Mouse (Mus musculus) kidney, embryonic 15.5 days (tissue): ENCODE results near the gene Prox1. TPM values are rescaled to one million over a fixed set of nuclear protein-coding genes. Genes with fewer than 3 reads are reported as not detected.

Source experiments
- ATAC-seq: fragments of 200-750 bp; cut with Nextera tagmentation; replicated peaks from 2 replicates; pipeline ENCODE4 v1.8.0; 2017; ENCODE audit warnings: moderate TSS enrichment; ENCODE audit not compliant: low FRiP score
- H3K27ac ChIP-seq: fragments of 300-500 bp; sonication (generic); 2 replicates; pipeline ENCODE4 v1.5.1; 2015; ENCODE audit warnings: mild to moderate bottlenecking, inconsistent platforms
- H3K27me3 ChIP-seq: fragments of 300-500 bp; sonication (generic); 2 replicates; pipeline ENCODE4 v1.6.1; 2015; ENCODE audit warnings: inconsistent platforms
- H3K36me3 ChIP-seq: fragments of 300-500 bp; sonication (generic); 2 replicates; pipeline ENCODE4 v1.6.1; 2015; ENCODE audit warnings: inconsistent platforms
- H3K4me1 ChIP-seq: fragments of 300-500 bp; sonication (generic); 2 replicates; pipeline ENCODE4 v1.6.1; 2015; ENCODE audit warnings: inconsistent platforms
- H3K4me2 ChIP-seq: fragments of 300-500 bp; sonication (generic); 2 replicates; pipeline ENCODE4 v1.6.1; 2015; ENCODE audit warnings: moderate library complexity, mild to moderate bottlenecking, inconsistent platforms
- H3K4me3 ChIP-seq: fragments of 300-500 bp; sonication (generic); replicated peaks from 2 replicates; pipeline ENCODE4 v1.5.1; 2015; ENCODE audit warnings: mild to moderate bottlenecking, inconsistent platforms
- H3K9ac ChIP-seq: fragments of 300-500 bp; sonication (generic); 2 replicates; pipeline ENCODE4 v1.6.1; 2015; ENCODE audit warnings: mild to moderate bottlenecking, inconsistent platforms
- H3K9me3 ChIP-seq: fragments of 300-500 bp; sonication (generic); replicated peaks from 2 replicates; pipeline ENCODE4 v1.6.1; 2016; ENCODE audit warnings: inconsistent platforms
- WGBS: fragments of 180-500 bp; shearing (Covaris S2); methylation state at CpG from one replicate; pipeline ENCODE4 v1.1.7; 2015; ENCODE audit warnings: mixed read lengths; 5-methylcytosine and 5-hydroxymethylcytosine counted together
- polyA plus RNA-seq: library from polyadenylated mRNA; unstranded; fragments of >200 nt; fragmentation: Nextera tagmentation; extraction: Ambion mirVana; gene quantifications from 2 replicates; pipeline ENCODE4 v1.2.1, GENCODE M21; 2015

The Prox1 gene
- polyA plus RNA-seq, 1 experiment from 2014 or later: 1.8 TPM

GRCm38 (mm10) chr1:190190231-190190965 lies 19.9 kb upstream of the Prox1 start:
- 30% methylated on average over 10 of the region's 10 CpGs for WGBS
- Histone ChIP-seq H3K36me3 (no peaks in the 10 kb centered on the region), H3K9me3 (no peaks in the 10 kb centered on the region), H3K9ac (no peak overlapping the region), H3K27ac (no peak overlapping the region), H3K27me3 (0 out of 2 replicates have a peak, but pooled peaks cover 5% of the 10 kb centered on the region), H3K4me2 (no peak overlapping the region), H3K4me3 (no peak overlapping the region), H3K4me1 (peaks cover 12% of the 10 kb centered on the region; the same call in 1 of the 2 replicates)
- no peak for ATAC-seq

DNA sequence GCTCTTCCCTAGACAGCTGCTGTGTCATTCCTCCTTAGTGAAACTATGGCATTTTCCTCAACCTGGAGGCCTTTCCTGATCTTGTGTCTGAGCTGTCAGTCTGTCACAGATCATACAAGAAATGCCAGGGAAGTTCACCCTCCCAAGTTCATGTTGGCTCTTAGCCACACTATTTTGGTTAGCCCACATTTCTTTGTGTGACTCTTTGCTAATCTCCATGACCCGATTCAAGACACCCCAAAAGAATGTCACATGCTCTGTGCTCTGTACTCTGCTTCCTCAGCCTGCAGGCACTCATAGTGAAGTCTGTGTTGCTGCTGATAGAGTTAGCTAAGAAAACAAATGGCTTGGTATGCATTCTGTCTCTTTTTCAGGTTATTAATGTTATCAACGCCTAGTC lies 18.6 kb upstream of the Prox1 start:
- no peak overlapping the region for H3K4me2 ChIP-seq
- WGBS: 78% methylated on average over 2 of the region's 2 CpGs
- H3K27ac ChIP-seq: no peak overlapping the region
- ATAC-seq: no peak
- H3K36me3 ChIP-seq: no peaks in the 10 kb centered on the region
- H3K9ac ChIP-seq: no peak overlapping the region
- H3K9me3 ChIP-seq: no peaks in the 10 kb centered on the region
- H3K4me3 ChIP-seq: no peak overlapping the region
- H3K27me3 ChIP-seq: 0 out of 2 replicates have a peak, but pooled peaks cover 5% of the 10 kb centered on the region
- H3K4me1 ChIP-seq: peaks cover 12% of the 10 kb centered on the region; the same call in 1 of the 2 replicates

GRCm38 (mm10) chr1:190186336-190186735 lies 15.8 kb upstream of the Prox1 start:
- WGBS: 86% methylated on average over 4 of the region's 4 CpGs
- Histone ChIP-seq H3K4me2 (no peak overlapping the region), H3K9ac (no peak overlapping the region), H3K4me1 (peaks cover 12% of the 10 kb centered on the region; the same call in 1 of the 2 replicates), H3K27me3 (peaks cover 4% of the 10 kb centered on the region; the same call in 1 of the 2 replicates), H3K4me3 (no peak overlapping the region), H3K27ac (no peak overlapping the region), H3K36me3 (no peaks in the 10 kb centered on the region), H3K9me3 (no peaks in the 10 kb centered on the region)
- no peak for ATAC-seq

DNA sequence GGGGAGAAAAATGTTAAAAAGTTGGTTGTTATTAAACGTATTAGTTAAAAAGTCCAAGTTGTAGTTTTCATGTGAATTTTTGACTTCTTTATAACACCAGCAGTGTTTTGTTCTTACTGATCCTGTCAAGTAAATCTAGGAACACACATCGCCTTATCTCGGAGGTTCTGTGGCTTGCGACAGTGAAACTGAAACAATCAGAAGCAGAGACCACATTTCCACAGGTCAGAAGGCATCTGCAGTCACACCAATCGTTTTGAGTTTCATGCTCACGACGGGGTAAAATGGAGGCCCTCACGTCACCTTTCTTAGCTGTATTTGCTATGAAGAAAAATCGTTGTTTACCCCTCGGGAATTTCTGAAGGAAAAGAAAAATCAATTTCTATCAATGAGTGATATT lies 14.8 kb upstream of the Prox1 start:
- no peaks in the 10 kb centered on the region for H3K9me3 ChIP-seq
- peaks cover 4% of the 10 kb centered on the region; the same call in 1 of the 2 replicates for H3K27me3 ChIP-seq
- no peak overlapping the region for H3K9ac ChIP-seq
- no peak overlapping the region for H3K4me2 ChIP-seq
- no peak overlapping the region for H3K27ac ChIP-seq
- no peaks in the 10 kb centered on the region for H3K36me3 ChIP-seq
- H3K4me1 ChIP-seq: 0 out of 2 replicates have a peak, but pooled peaks cover 7% of the 10 kb centered on the region
- no peak overlapping the region for H3K4me3 ChIP-seq
- ATAC-seq: no peak
- WGBS: 80% methylated on average over 10 of the region's 10 CpGs

- no peak overlapping the region for H3K9ac ChIP-seq
- H3K27ac ChIP-seq: no peak overlapping the region
- no peak for ATAC-seq
- H3K36me3 ChIP-seq: no peaks in the 10 kb centered on the region
- H3K4me2 ChIP-seq: no peak overlapping the region
- no peaks in the 10 kb centered on the region for H3K4me1 ChIP-seq
- peaks cover 12% of the 10 kb centered on the region; the same call in 1 of the 2 replicates for H3K27me3 ChIP-seq
- WGBS: 91% methylated on average over 4 of the region's 4 CpGs
- no peaks in the 10 kb centered on the region for H3K9me3 ChIP-seq
- no peak overlapping the region for H3K4me3 ChIP-seq
These were observed 13.1 kb upstream of the Prox1 start for GRCm38 (mm10) chr1:190183574-190183973.

GRCm38 (mm10) chr1:190181765-190182164 lies 11.3 kb upstream of the Prox1 start:
- Histone ChIP-seq H3K27ac (no peak overlapping the region), H3K36me3 (no peaks in the 10 kb centered on the region), H3K4me1 (0 out of 2 replicates have a peak, but pooled peaks cover 4% of the 10 kb centered on the region), H3K9me3 (no peaks in the 10 kb centered on the region), H3K27me3 (peaks cover 23% of the 10 kb centered on the region), H3K4me2 (no peak overlapping the region), H3K9ac (no peak overlapping the region), H3K4me3 (no peak overlapping the region)
- 80% methylated on average over 7 of the region's 7 CpGs for WGBS
- ATAC-seq: no peak

DNA sequence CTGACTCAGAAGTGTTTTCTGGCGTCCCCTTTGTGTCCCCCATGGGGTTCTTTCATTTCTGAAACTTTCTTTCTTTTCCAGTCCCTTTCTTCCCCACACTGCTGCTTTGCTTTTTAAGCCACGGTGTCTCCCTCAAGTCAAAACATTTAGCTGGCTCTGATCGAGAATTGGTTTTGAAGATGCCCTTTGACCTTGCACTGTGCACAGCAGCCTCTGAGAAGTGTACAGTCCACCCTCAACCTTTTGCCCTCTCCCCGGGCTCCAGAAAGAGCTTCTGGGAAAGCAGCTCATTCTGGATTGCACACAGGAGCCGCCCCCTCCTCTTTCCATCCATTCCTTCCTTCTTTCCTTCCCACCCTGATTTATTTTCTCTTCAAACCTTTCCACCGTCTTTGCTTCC lies 10.3 kb upstream of the Prox1 start:
- Histone ChIP-seq H3K9ac (no peak overlapping the region), H3K36me3 (no peaks in the 10 kb centered on the region), H3K4me3 (no peak overlapping the region), H3K27ac (no peak overlapping the region), H3K9me3 (no peaks in the 10 kb centered on the region), H3K4me2 (no peak overlapping the region), H3K4me1 (0 out of 2 replicates have a peak, but pooled peaks cover 4% of the 10 kb centered on the region), H3K27me3 (peaks cover 31% of the 10 kb centered on the region)
- ATAC-seq: no peak
- 37% methylated on average over 6 of the region's 6 CpGs for WGBS

DNA sequence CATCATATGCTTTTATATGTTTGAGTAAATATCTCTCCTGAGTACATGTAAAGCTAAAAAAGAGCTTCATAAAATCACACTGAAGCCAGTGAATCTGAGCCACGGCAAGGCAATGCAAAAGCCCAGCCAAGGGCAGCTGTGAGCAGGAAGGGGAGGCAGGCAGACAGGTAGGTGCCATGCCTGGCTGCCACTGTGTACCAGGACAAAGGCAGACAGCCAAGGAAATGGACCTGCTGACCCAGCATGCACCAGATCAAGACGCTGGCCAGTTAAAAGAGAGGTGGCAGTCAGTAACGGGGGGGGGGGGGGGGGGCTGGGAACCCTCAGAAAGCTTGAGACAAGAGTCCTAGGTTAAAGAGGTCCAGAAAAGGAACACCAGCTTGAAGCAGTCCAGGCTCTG lies 6.4 kb upstream of the Prox1 start:
- no peak for ATAC-seq
- no peaks in the 10 kb centered on the region for H3K36me3 ChIP-seq
- no peak overlapping the region for H3K27ac ChIP-seq
- no peak overlapping the region for H3K4me3 ChIP-seq
- 30% methylated on average over 3 of the region's 3 CpGs for WGBS
- H3K9ac ChIP-seq: no peak overlapping the region
- peaks cover 69% of the 10 kb centered on the region for H3K27me3 ChIP-seq
- H3K9me3 ChIP-seq: no peaks in the 10 kb centered on the region
- H3K4me1 ChIP-seq: peaks cover 36% of the 10 kb centered on the region
- no peak overlapping the region for H3K4me2 ChIP-seq

DNA sequence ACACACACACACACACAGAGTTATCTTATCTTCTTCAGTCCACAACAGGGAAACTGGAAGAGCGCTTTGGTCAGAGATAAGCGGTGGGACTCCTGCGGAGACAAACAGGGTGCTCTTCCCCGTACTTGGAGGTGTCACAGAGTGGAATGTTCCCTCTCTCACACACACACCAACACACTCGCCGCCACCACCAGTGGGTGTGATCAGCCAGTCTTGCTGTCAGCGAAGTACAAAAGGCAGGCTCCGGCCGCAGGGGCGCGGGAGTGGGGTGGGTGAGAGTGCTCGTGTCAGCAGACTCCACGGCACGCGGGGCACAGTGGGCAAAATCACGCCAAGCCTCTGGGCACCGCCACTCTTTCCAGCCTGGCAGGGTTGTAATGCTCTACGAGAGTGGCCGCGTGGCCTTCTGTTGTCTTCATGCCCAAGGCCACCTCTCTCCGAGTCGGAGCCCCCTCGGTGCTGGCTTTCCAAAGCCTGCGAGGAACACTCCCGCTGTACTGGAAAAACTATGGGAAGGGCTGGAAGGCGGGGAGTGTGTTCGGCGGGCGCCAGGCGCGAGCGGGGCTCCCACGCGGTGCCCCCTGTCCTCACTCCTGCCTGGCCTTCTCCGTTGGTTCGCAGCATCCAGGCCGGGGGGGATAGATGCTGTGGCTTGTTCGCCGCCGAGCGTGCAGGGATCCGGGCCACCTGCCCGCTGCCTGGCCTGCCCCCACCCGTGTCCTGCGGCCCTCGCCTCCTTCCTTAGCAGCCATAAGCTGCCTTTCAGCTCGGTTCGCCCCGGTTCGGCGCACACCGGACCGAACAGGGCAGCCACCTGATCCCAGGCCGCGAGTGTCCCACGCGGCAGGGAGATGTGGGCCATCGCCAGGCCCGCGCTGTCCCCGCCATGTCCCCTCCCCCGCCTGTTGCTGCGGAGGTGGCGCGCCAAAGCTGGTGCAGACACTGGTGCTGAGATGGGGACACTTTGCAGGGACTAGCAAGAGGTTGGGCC lies 4.5 kb upstream of the Prox1 start:
- ATAC-seq: no peak; the same call in 1 of the 2 replicates
- no peaks in the 10 kb centered on the region for H3K9me3 ChIP-seq
- no peak overlapping the region for H3K27ac ChIP-seq
- peak overlapping the region; percentile 46 for H3K4me3 ChIP-seq
- H3K36me3 ChIP-seq: no peaks in the 10 kb centered on the region
- peaks cover 45% of the 10 kb centered on the region for H3K4me1 ChIP-seq
- WGBS: 2% methylated on average over 65 of the region's 65 CpGs
- H3K4me2 ChIP-seq: peak overlapping the region; percentile 83
- peak overlapping the region; percentile 32 for H3K9ac ChIP-seq
- H3K27me3 ChIP-seq: peaks cover 78% of the 10 kb centered on the region

DNA sequence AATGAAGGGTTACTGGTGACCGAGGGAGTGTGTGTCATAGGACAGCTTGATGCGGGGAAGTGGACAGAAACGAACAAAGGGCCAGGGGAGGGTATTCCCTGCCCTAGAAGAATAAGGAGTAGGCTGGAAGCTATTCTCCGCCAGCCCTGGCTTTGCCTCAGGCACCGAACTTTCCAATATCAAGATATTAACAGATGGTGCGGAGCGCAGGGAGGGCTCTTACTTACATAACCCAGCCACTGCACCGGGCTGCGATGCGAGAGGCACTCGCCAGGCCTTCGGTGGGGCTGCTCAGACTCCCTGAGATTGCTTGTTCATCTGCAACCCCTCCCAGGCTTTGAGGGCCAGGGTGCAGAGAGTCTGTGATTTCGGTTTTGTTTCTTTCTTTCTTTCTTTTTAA lies 3.7 kb upstream of the Prox1 start:
- no peaks in the 10 kb centered on the region for H3K9me3 ChIP-seq
- H3K9ac ChIP-seq: no peak overlapping the region
- H3K4me1 ChIP-seq: peaks cover 53% of the 10 kb centered on the region
- no peak for ATAC-seq
- WGBS: 2% methylated on average over 13 of the region's 13 CpGs
- no peak overlapping the region for H3K27ac ChIP-seq
- peaks cover 84% of the 10 kb centered on the region for H3K27me3 ChIP-seq
- H3K4me3 ChIP-seq: 0 out of 2 replicates have a peak overlapping the region, but pooled peaks have one; percentile 46
- peak overlapping the region; percentile 83 for H3K4me2 ChIP-seq
- no peaks in the 10 kb centered on the region for H3K36me3 ChIP-seq

GRCm38 (mm10) chr1:190173596-190173995 lies 3.1 kb upstream of the Prox1 start:
- WGBS: 4% methylated on average over 16 of the region's 16 CpGs
- H3K4me3 ChIP-seq: peak overlapping the region; percentile 21
- no peak for ATAC-seq
- peak overlapping the region; percentile 43 for H3K4me2 ChIP-seq
- no peaks in the 10 kb centered on the region for H3K36me3 ChIP-seq
- H3K27ac ChIP-seq: no peak overlapping the region
- H3K27me3 ChIP-seq: peaks cover 88% of the 10 kb centered on the region
- H3K9me3 ChIP-seq: no peaks in the 10 kb centered on the region
- H3K4me1 ChIP-seq: peaks cover 59% of the 10 kb centered on the region
- no peak overlapping the region for H3K9ac ChIP-seq
